Mouse (Mus musculus): Measurements from ENCODE around the gene Sgta. TPM values are rescaled to one million over a fixed set of nuclear protein-coding genes. Genes with fewer than 3 reads are reported as not detected.
"Not testable (repeated sequence)": the region's sequence is repeated elsewhere in the genome, so short reads cannot be mapped to it uniquely, and the experiment has no call there.

The Sgta gene
- polyA plus RNA-seq, 1 experiment, result 66.8 TPM

DNA sequence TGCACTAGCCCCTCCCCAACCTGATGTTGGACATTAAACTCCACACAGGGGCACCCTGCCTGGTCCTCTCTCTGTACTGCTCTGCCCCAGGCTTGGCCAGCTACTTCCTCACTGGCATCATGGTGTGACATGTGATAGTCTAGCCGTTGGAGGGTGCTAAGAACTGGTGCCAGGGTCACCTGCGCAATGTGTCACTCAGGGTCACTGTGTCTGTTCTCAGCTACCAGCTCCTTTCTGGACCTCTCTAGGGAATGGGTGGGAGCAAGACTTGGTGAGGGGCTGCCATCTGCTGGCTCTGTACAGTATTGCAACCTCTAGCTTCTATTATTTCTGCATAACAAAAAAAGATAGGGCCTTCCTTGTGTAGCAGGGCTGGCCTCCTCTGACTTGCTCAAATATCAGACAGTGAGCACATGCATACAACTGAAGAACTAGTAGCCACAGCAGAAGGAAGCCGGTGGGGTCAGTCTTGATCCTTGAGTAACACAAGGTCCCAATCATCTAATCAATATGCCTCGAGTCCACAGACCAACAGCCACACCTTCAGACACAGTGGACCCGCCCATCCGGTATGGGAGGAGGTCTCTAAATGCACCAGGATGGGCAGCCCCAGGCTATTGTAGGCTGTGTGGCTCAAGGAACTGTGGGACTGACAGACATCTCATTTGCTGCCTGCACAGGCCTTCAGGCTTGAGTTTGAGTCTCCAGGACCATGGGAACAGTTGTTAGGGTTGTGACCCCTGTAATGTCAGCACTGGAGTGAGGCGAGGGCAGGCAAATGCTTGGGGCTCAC lies 22.4 kb upstream of the Sgta start:
- H3K27ac ChIP-seq (ENCODE audit: insufficient read depth, low read depth, low read length), result no peak overlapping the region
- no peak overlapping the region for H3K4me3 ChIP-seq (ENCODE audit: insufficient read depth, low read length)
- H3K4me1 ChIP-seq (ENCODE audit: control insufficient read depth, insufficient read depth, low read length), result no peaks in the 10 kb centered on the region
- no peak for TF ChIP-seq POLR2A (IDR thresholded peaks at IDR 0.05; ENCODE audit: borderline replicate concordance, low read depth, low read length)
- peak; percentile 38 for TF ChIP-seq CTCF (IDR thresholded peaks at IDR 0.05; ENCODE audit: low read depth, low read length)

DNA sequence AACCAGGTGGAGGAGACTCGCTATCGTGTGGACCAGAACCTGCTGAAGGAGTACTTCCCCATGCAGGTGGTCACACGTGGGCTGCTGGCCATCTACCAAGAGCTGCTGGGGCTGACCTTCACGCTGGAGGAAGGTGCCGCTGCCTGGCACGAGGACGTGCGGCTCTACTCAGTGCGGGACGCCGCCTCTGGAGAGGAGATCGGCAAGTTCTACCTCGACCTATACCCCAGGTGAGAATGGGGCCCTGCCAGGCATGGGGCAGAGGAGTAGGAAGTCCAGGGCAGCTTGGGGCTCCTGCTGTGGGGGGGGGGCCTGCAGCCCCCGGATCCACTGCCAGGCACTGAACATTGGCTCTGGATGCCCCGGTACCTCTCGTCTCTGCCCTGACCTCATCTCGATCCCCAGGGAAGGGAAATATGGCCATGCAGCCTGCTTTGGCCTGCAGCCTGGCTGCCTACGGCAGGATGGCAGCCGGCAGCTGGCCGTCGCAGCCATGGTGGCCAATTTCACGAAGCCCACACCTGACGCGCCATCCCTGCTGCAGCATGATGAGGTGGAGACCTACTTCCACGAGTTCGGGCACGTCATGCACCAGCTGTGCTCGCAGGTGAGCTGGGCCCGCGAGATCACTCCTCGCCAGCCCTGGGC lies 20.2 kb upstream of the Sgta start:
- Histone ChIP-seq H3K27ac (ENCODE audit: insufficient read depth, low read depth, low read length) (no peak overlapping the region), H3K4me3 (ENCODE audit: insufficient read depth, low read length) (no peak overlapping the region), H3K4me1 (ENCODE audit: control insufficient read depth, insufficient read depth, low read length) (no peaks in the 10 kb centered on the region)
- no peak for TF ChIP-seq CTCF (IDR thresholded peaks at IDR 0.05; ENCODE audit: low read depth, low read length)
- TF ChIP-seq POLR2A (IDR thresholded peaks at IDR 0.05; ENCODE audit: borderline replicate concordance, low read depth, low read length), result no peak

DNA sequence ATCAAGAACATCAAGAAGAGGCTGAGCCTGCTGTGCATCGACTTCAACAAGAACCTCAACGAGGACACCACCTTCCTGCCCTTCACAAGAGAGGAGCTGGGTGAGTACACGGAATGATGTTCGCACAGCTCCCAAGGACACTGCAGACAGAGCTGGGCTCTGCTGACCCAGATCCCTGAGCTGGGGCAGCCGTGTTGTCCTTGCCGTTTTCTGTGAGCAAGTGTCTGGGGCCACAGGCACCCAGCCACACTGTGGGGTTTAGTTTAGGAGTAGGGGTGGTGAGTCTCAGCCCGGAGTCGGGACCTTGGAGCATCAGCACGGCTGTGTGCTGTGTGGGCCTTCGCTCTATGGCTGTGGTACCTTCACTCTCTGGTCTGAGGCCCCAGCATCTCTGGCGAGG lies 17.9 kb upstream of the Sgta start:
- Histone ChIP-seq H3K27ac (ENCODE audit: insufficient read depth, low read depth, low read length) (no peak overlapping the region), H3K4me3 (ENCODE audit: insufficient read depth, low read length) (no peak overlapping the region), H3K4me1 (ENCODE audit: control insufficient read depth, insufficient read depth, low read length) (no peaks in the 10 kb centered on the region)
- no peak for TF ChIP-seq POLR2A (IDR thresholded peaks at IDR 0.05; ENCODE audit: borderline replicate concordance, low read depth, low read length)
- no peak for TF ChIP-seq CTCF (IDR thresholded peaks at IDR 0.05; ENCODE audit: low read depth, low read length)

DNA sequence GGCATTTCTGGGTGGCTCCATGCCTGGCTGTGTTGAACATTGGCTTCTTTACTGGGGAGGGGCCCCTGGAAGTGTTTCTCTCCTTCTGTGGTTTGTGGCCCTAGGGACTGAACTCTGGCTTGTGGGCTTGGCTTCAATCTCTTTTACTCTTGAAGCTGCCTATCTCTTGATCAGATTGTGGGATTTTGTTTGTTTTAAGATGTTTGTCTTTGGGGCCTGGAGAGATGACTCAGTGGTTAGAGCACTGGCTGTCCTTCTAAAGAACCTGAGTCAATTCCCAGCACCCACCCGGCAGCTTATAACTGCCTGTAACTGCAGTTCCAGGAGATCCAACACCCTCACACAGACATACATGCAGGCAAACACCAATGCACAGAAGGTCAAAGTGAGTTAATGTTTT lies 16.4 kb upstream of the Sgta start:
- no peaks in the 10 kb centered on the region for H3K4me1 ChIP-seq (ENCODE audit: control insufficient read depth, insufficient read depth, low read length)
- TF ChIP-seq CTCF (IDR thresholded peaks at IDR 0.05; ENCODE audit: low read depth, low read length) (no peak), POLR2A (IDR thresholded peaks at IDR 0.05; ENCODE audit: borderline replicate concordance, low read depth, low read length) (no peak)
- no peak overlapping the region for H3K4me3 ChIP-seq (ENCODE audit: insufficient read depth, low read length)
- H3K27ac ChIP-seq (ENCODE audit: insufficient read depth, low read depth, low read length), result no peak overlapping the region

DNA sequence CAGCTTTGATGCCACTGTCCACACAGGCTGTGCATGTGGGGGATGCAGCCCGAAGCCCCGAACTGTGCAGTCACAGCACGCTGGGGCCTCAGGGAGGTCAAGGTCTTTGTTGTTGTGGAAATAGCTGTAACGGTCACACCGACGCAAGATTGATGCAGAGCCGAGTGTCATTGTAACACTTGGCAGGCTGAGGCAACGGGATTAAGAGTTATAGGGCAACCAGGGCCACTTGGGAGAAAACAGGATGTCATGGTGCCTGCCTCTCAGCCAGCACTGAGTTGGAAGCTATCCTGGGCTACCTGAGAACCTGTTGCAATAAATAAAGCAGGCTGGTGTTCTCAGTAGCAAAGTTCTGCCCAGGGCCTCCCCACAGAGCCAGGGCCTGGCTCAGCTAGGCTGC lies 15.8 kb upstream of the Sgta start:
- Histone ChIP-seq H3K4me3 (ENCODE audit: insufficient read depth, low read length) (no peak overlapping the region), H3K4me1 (ENCODE audit: control insufficient read depth, insufficient read depth, low read length) (peaks cover 5% of the 10 kb centered on the region), H3K27ac (ENCODE audit: insufficient read depth, low read depth, low read length) (no peak overlapping the region)
- no peak for TF ChIP-seq POLR2A (IDR thresholded peaks at IDR 0.05; ENCODE audit: borderline replicate concordance, low read depth, low read length)
- no peak for TF ChIP-seq CTCF (IDR thresholded peaks at IDR 0.05; ENCODE audit: low read depth, low read length)

DNA sequence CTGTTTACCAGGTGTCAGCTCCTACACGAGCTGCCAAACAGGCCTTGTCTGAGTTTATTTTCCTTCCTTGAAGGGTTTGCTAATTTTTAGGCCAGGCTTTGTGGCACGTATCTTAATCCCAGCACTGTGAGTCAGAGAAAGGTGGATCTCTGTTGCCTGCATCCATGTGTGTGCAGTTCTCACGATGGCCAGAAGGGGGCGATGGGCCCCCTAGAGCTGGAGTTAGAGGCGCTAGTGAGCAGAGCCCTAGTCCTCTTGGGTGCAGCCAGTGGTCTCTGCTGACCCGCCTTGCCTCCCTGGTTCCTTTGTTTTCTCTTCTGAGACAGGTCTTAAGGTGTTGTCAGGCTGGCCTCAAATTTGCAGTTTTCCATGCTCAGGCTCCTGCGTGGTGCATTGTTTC lies 13.5 kb upstream of the Sgta start:
- Histone ChIP-seq H3K4me3 (ENCODE audit: insufficient read depth, low read length) (no peak overlapping the region), H3K27ac (ENCODE audit: insufficient read depth, low read depth, low read length) (no peak overlapping the region), H3K4me1 (ENCODE audit: control insufficient read depth, insufficient read depth, low read length) (peaks cover 13% of the 10 kb centered on the region)
- TF ChIP-seq CTCF (IDR thresholded peaks at IDR 0.05; ENCODE audit: low read depth, low read length) (peak; percentile 66), POLR2A (IDR thresholded peaks at IDR 0.05; ENCODE audit: borderline replicate concordance, low read depth, low read length) (no peak)

DNA sequence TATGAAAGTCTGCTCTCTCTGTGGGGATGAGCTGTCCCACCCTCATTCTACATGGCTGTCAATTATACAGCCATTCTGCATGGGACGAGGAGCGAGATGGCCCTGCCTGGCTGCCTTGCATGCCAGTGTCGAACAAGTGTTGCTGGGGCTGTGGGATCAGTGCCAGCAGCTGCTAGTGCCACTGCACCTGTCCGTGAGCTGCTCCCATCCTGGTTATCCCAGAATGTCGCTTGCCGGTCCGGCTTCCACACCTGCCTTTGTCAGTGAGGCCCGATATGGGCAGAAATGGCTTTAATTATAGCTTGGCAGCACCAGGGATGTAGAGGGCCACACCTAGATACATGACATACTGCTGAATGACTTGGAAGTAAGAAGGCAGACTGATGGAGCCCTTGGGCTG lies 12.3 kb upstream of the Sgta start:
- Histone ChIP-seq H3K4me1 (ENCODE audit: control insufficient read depth, insufficient read depth, low read length) (peaks cover 13% of the 10 kb centered on the region), H3K27ac (ENCODE audit: insufficient read depth, low read depth, low read length) (no peak overlapping the region), H3K4me3 (ENCODE audit: insufficient read depth, low read length) (no peak overlapping the region)
- no peak for TF ChIP-seq CTCF (IDR thresholded peaks at IDR 0.05; ENCODE audit: low read depth, low read length)
- TF ChIP-seq POLR2A (IDR thresholded peaks at IDR 0.05; ENCODE audit: borderline replicate concordance, low read depth, low read length), result no peak

DNA sequence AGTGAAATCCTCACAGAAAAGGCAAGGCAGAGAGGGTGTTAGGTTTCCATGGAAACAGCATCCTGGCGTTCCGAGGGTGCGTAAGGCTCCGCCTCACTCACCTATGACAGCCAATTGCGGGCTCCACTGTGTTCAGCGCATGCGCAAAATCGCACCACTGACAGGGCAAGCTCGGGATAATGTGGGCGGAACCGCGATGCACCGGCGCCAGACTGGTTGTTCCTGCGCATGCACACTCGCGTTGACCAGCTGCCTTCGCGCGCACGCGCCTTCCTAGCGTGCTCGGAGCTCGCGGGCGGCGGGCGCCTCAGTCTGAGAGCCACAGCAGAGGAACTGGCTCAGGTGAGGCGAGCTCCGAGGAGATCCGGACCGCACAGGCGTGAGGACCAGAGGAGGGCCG lies 9.9 kb upstream of the Sgta start, which contains the start of gene Thop1:
TSS of gene Thop1 (plus strand) at position 200 of the 400 bp plus-strand sequence.
- H3K4me3 ChIP-seq (ENCODE audit: insufficient read depth, low read length), result peak within 1 kb of the TSS; percentile 71
- peaks cover 13% of the 10 kb centered on the region for H3K4me1 ChIP-seq (ENCODE audit: control insufficient read depth, insufficient read depth, low read length)
- H3K27ac ChIP-seq (ENCODE audit: insufficient read depth, low read depth, low read length), result peak within 1 kb of the TSS; percentile 39
- TF ChIP-seq CTCF (IDR thresholded peaks at IDR 0.05; ENCODE audit: low read depth, low read length) (no peak), POLR2A (IDR thresholded peaks at IDR 0.05; ENCODE audit: borderline replicate concordance, low read depth, low read length) (no peak)

DNA sequence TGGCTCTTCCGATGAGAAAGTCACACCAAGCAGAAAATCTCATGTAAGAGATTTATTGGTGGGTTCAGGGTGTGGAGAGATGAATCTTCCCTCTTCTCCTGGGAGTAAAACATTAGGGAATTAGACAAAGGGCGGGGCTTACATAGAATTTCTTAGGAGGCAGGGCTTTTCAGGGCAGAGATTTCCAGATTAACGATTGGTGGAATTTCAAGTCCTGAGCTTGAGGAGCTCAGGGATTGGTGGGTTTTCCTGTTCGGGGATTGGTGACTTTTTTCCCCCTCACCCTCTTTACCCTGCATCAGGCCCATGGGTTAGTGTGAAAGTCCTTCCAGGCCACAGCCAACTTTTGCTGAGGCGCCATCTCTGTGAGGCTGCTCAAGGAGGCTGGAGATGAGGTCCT lies 8.7 kb upstream of the Sgta start:
- no peak overlapping the region for H3K4me3 ChIP-seq (ENCODE audit: insufficient read depth, low read length)
- peak overlapping the region; percentile 39; the same call in 1 of the 2 replicates for H3K27ac ChIP-seq (ENCODE audit: insufficient read depth, low read depth, low read length)
- H3K4me1 ChIP-seq (ENCODE audit: control insufficient read depth, insufficient read depth, low read length), result peaks cover 13% of the 10 kb centered on the region
- no peak for TF ChIP-seq CTCF (IDR thresholded peaks at IDR 0.05; ENCODE audit: low read depth, low read length)
- TF ChIP-seq POLR2A (IDR thresholded peaks at IDR 0.05; ENCODE audit: borderline replicate concordance, low read depth, low read length), result no peak

DNA sequence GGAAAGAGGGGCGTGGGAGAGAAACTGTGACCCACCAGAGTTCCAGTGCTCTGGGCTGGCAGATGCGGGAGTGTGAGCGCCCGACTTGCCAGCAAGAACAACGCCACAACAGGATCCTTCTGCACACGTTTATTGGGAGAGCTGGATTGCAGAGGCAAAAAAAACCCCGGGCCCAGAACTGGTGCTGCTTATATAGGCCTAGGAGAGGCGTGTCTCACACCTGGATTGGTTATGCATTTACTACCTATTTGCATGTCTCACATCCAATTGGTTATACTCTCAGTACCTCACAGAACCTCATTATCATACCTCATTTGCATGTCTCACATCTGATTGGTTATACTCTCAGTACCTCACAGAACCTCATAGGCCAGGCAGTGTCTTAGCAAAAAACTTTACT lies 4.5 kb upstream of the Sgta start:
- not testable (repeated sequence) for H3K4me3 ChIP-seq (ENCODE audit: insufficient read depth, low read length); H3K27ac ChIP-seq (ENCODE audit: insufficient read depth, low read depth, low read length); H3K4me1 ChIP-seq (ENCODE audit: control insufficient read depth, insufficient read depth, low read length)
